Mouse (Mus musculus) CH12.LX (cell line): ENCODE results near the gene Lrrc28.

ENCODE experiments used
- CHD1 ChIP-seq: IDR thresholded peaks from 2 replicates; pipeline ENCODE4 v1.6.1; 2012; ENCODE audit warnings: low read depth, low read length, improper control_type of control experiment, inconsistent platforms
- CHD2 ChIP-seq: IDR thresholded peaks from 2 replicates; pipeline ENCODE4 v1.6.1; 2011; ENCODE audit warnings: low read length, improper control_type of control experiment
- CTCF ChIP-seq, 2 experiments: IDR thresholded peaks in 1 of 2; conservative IDR thresholded peaks in 1 of 2; 2 replicates each; pipeline ENCODE4 v1.5.1; 2011 to 2012; ENCODE audit warnings: low read depth in 2 of 2, low read length in 2 of 2, improper control_type of control experiment in 1 of 2, inconsistent platforms in 1 of 2, mild to moderate bottlenecking in 1 of 2, moderate library complexity in 1 of 2
- E2F4 ChIP-seq: IDR thresholded peaks from 2 replicates; pipeline ENCODE4 v1.6.1; 2011; ENCODE audit warnings: low read depth, low read length, improper control_type of control experiment; ENCODE audit not compliant: insufficient replicate concordance
- GABPA ChIP-seq: IDR thresholded peaks from 2 replicates; pipeline ENCODE4 v1.6.1; 2012; ENCODE audit warnings: low read depth, low read length, improper control_type of control experiment, inconsistent platforms; ENCODE audit not compliant: insufficient replicate concordance
- KAT2A ChIP-seq: IDR thresholded peaks from 2 replicates; pipeline ENCODE4 v1.6.1; 2012; ENCODE audit warnings: low read length, improper control_type of control experiment, inconsistent platforms; ENCODE audit not compliant: insufficient replicate concordance
- MYC ChIP-seq: IDR thresholded peaks from 2 replicates; pipeline ENCODE4 v1.6.1; 2011; ENCODE audit warnings: low read depth, mild to moderate bottlenecking, improper control_type of control experiment, low read length
- POLR2A ChIP-seq: IDR thresholded peaks from 2 replicates; pipeline ENCODE4 v1.6.1; 2011; ENCODE audit warnings: low read depth, mild to moderate bottlenecking, improper control_type of control experiment, low read length
- RCOR1 ChIP-seq: conservative IDR thresholded peaks from 2 replicates; pipeline ENCODE4 v1.6.1; 2012; ENCODE audit warnings: low read depth, mild to moderate bottlenecking, inconsistent platforms, low read length, improper control_type of control experiment
- TBP ChIP-seq: conservative IDR thresholded peaks from 2 replicates; pipeline ENCODE4 v1.6.1; 2011; ENCODE audit warnings: low read depth, low read length, improper control_type of control experiment
- ZKSCAN1 ChIP-seq: IDR thresholded peaks from 2 replicates; pipeline ENCODE4 v1.6.1; 2012; ENCODE audit warnings: low read depth, inconsistent platforms, low read length, improper control_type of control experiment, borderline replicate concordance
- ZNF384 ChIP-seq: IDR thresholded peaks from 2 replicates; pipeline ENCODE4 v1.6.1; 2012; ENCODE audit warnings: low read depth, low read length, improper control_type of control experiment, inconsistent platforms

DNA sequence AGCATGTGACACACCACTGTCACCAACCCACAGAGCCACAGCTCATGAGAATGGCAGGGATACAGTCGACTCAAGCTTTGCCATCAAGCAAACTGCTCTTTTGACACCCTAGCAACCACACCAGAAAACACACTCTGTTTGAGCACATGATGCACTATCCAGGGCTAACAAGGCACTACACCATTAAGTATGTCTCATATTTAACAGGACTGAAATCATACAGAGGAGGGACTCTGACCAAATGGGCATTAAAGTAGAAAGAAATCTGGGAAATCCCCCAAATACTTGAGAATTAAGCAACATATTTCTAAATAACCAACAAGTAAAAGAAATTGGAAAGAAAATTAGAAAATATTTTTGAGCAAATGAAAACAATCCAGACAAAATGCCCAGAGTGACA lies 79.9 kb downstream of the Lrrc28 start:
- TF ChIP-seq POLR2A: no peak
- no peak for TF ChIP-seq CHD1
- no peak for TF ChIP-seq MYC
- TF ChIP-seq RCOR1: no peak
- TF ChIP-seq GABPA: no peak
- no peak for TF ChIP-seq CHD2
- no peak for TF ChIP-seq E2F4
- no peak for TF ChIP-seq ZNF384
- no peak for TF ChIP-seq CTCF (conservative IDR thresholded peaks at IDR 0.05 in 1 of 2, IDR thresholded peaks at IDR 0.05 in 1 of 2; ENCODE audit: low read depth in 2 of 2, low read length in 2 of 2)
- TF ChIP-seq TBP: no peak
- no peak for TF ChIP-seq KAT2A
- no peak for TF ChIP-seq ZKSCAN1
